Mouse (Mus musculus) adrenal gland, postnatal 4 days (tissue): ENCODE data around the gene Fam205a4. TPM values are rescaled to one million over a fixed set of nuclear protein-coding genes. Genes with fewer than 3 reads are reported as not detected.
"Not testable (repeated sequence)": the region's sequence is repeated elsewhere in the genome, so short reads cannot be mapped to it uniquely, and the experiment has no call there.

ENCODE experiments used
- DNase-seq, 2 experiments: peaks; one replicate each; pipeline ENCODE4 v3.0.0; 2021 to 2022; ENCODE audit warnings: low spot score in 2 of 2, mixed read lengths in 2 of 2
- long read RNA-seq, 2 experiments: library from polyadenylated mRNA; stranded (forward); transcript quantifications; one replicate each; pipeline ENCODE4 v2.0.0; 2021
- total RNA-seq, 2 experiments: library from RNA; stranded (reverse); gene quantifications; 2 replicates each; pipeline ENCODE4 v1.2.3; 2021

Gene Fam205a4
- total RNA-seq: under 1 TPM in 1 of 2 experiments, not detected in 1; 0.76 TPM
- long read RNA-seq, experiment 1: 0 reads
- long read RNA-seq, experiment 2: 0 reads

DNA sequence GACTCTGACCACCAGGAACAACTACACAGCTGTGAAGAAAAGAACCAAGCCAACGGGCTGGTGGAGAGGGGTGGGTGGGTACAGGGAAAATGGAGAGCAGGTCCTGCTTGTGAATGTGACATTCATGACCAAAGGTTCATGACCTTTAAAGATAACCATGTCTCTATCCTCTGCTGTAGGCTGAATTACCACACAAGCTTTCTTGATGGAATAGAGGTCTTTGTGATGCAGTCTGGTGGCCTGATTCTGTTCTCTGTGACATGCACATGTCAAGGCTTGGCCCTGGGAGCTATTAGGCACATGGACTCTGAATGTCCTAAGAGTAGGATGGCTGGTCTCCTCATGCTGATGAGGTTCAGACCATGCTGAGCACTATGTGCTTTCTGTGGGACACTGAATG lies at the start of gene Fam205a4:
TSS of gene Fam205a4 (plus strand) at position 301 of the 400 bp plus-strand sequence.
- not testable (repeated sequence) for DNase-seq

DNA sequence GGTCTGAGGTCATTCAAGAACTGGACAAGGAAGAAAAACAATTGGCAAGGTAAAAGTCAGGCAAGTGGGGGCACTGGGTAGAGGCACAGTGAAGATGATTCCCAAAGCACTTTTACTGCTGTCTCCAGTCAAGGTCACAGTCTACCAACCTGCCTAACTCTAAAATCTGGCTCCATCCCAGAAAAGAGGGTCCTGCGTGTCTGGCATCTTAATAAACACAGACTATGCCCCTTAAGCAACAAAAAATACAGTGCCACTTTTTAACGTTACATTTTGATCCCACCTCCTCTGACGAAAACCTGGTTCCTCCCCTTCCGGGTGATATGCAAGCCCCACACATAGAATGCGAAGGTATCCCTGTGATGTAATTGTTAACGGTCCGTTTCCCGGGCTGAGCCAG lies 24.6 kb upstream of the Fam205a4 start, which contains the start of gene Gm20878:
TSS of gene Gm20878 (plus strand) at position 301 of the 400 bp plus-strand sequence.
- DNase-seq: not testable (repeated sequence)

Other genes with a start within 250 kb of the Fam205a4 start
- 100 to 1,000 TPM in 1 of 2 experiments, 10 to 100 TPM in 1; 90.7 to 103 TPM for gene Dctn3, start 242.9 kb upstream of the Fam205a4 start, total RNA-seq
- not detected for gene Arid3c, start 234.9 kb upstream of the Fam205a4 start, total RNA-seq
- 10 to 100 TPM; 49.6 to 52.6 TPM for gene Galt, start 210.8 kb upstream of the Fam205a4 start, total RNA-seq
- 10 to 100 TPM; 70.9 to 74.0 TPM for gene Sigmar1, start 209.9 kb upstream of the Fam205a4 start, total RNA-seq
- gene Ccl27a, start 191.8 kb upstream of the Fam205a4 start, total RNA-seq: 10 to 100 TPM; 36.2 to 40.5 TPM
- gene Gm21541, start 62.4 kb upstream of the Fam205a4 start, total RNA-seq: not detected
- gene Gm20878, start 24.5 kb upstream of the Fam205a4 start, total RNA-seq: 1 to 10 TPM; 5.5 to 6.1 TPM
- gene Gm21093, start 68.7 kb downstream of the Fam205a4 start, total RNA-seq: under 1 TPM in 1 of 2 experiments, not detected in 1; 0.20 TPM
- gene Gm3893, start 125.1 kb downstream of the Fam205a4 start, total RNA-seq: not detected
- gene Gm13304, start 148.8 kb downstream of the Fam205a4 start, total RNA-seq: 1 to 10 TPM; 6.4 to 8.1 TPM
- gene Gm13306, start 187.4 kb downstream of the Fam205a4 start, total RNA-seq: 1 to 10 TPM; 3.3 to 5.1 TPM
- 1 to 10 TPM in 1 of 2 experiments, under 1 TPM in 1; 0.87 to 2.2 TPM for gene Gm13305, start 202.5 kb downstream of the Fam205a4 start, total RNA-seq